Mouse (Mus musculus) CD4-positive, CD25-positive, alpha-beta regulatory T cell, adult 4 months (primary cell): ENCODE data around the gene Ncmap. TPM values are rescaled to one million over a fixed set of nuclear protein-coding genes. Genes with fewer than 3 reads are reported as not detected.
A peak's percentile ranks its signal among the peaks of the same experiment; 100 is the strongest.
"Not testable (repeated sequence)": the region's sequence is repeated elsewhere in the genome, so short reads cannot be mapped to it uniquely, and the experiment has no call there.

Experiments
- ATAC-seq: one replicate; pipeline ENCODE4 v1.8.0; 2017
- polyA plus RNA-seq, 2 experiments: library from polyadenylated mRNA; unstranded; fragments of 100-300 nt; shearing (Covaris generic); gene quantifications; one replicate each; pipeline ENCODE4 v1.2.1; 2017

Gene Ncmap
- polyA plus RNA-seq, 2 experiments from 2014 or later, result 68.5 to 95.2 TPM

GRCm38 (mm10) chr4:135397551-135397950 lies 476 bp downstream of the Ncmap start:
- ATAC-seq, result peak; percentile 26

- ATAC-seq, result no peak
These were observed 1.7 kb downstream of the Ncmap start for GRCm38 (mm10) chr4:135396303-135396702.

GRCm38 (mm10) chr4:135395375-135395774 lies 2.7 kb downstream of the Ncmap start:
- no peak for ATAC-seq

- no peak for ATAC-seq
These were observed 3.4 kb downstream of the Ncmap start for GRCm38 (mm10) chr4:135394666-135395065.

GRCm38 (mm10) chr4:135393381-135393780 lies 4.6 kb downstream of the Ncmap start:
- ATAC-seq, result no peak

- no peak for ATAC-seq
These were observed 5.2 kb downstream of the Ncmap start for GRCm38 (mm10) chr4:135392801-135393200.

- peak; percentile 65 for ATAC-seq
These were observed 7.0 kb downstream of the Ncmap start for GRCm38 (mm10) chr4:135391014-135391413.

GRCm38 (mm10) chr4:135385614-135386013 lies 12.4 kb downstream of the Ncmap start:
- peak; percentile 49 for ATAC-seq

GRCm38 (mm10) chr4:135382316-135382715 lies 15.7 kb downstream of the Ncmap start:
- peak; percentile 80 for ATAC-seq

GRCm38 (mm10) chr4:135381355-135381754 lies 16.7 kb downstream of the Ncmap start:
- ATAC-seq, result no peak

- no peak for ATAC-seq
These were observed 20.8 kb downstream of the Ncmap start for GRCm38 (mm10) chr4:135377241-135377640.

GRCm38 (mm10) chr4:135375444-135375843 lies 22.6 kb downstream of the Ncmap start:
- no peak for ATAC-seq

- no peak for ATAC-seq
These were observed 24.7 kb downstream of the Ncmap start for GRCm38 (mm10) chr4:135373299-135373698.

- no peak for ATAC-seq
These were observed 27.7 kb downstream of the Ncmap start for GRCm38 (mm10) chr4:135370372-135370771.

- ATAC-seq, result no peak
These were observed 35.2 kb downstream of the Ncmap start for GRCm38 (mm10) chr4:135362828-135363227.

GRCm38 (mm10) chr4:135361722-135362121 lies 36.3 kb downstream of the Ncmap start:
- ATAC-seq, result no peak

GRCm38 (mm10) chr4:135358736-135359135 lies 39.3 kb downstream of the Ncmap start:
- peak; percentile 59 for ATAC-seq

GRCm38 (mm10) chr4:135357221-135357920 lies 40.7 kb downstream of the Ncmap start:
- ATAC-seq, result no peak

- ATAC-seq, result no peak
These were observed 42.0 kb downstream of the Ncmap start for GRCm38 (mm10) chr4:135355886-135356550.

GRCm38 (mm10) chr4:135354751-135355150 lies 43.3 kb downstream of the Ncmap start:
- ATAC-seq, result not testable (repeated sequence)

GRCm38 (mm10) chr4:135353794-135354450 lies 44.1 kb downstream of the Ncmap start:
- no peak for ATAC-seq

GRCm38 (mm10) chr4:135353066-135353793 lies 44.8 kb downstream of the Ncmap start, which contains the start of gene Srrm1:
Gene Srrm1, minus strand, starts transcription at chr4:135353321.
- ATAC-seq, result peak; percentile 73
